Mouse (Mus musculus): ENCODE results near the gene Cers6.

Cers6 gene

GRCm38 (mm10) chr2:68884573-68884972 is 23.3 kb downstream of the Cers6 start:
- DNase-seq, result peak; percentile 45

GRCm38 (mm10) chr2:68885206-68885605 is 24.0 kb downstream of the Cers6 start:
- no peak for DNase-seq

- DNase-seq, result no peak
Measured at GRCm38 (mm10) chr2:68885766-68886496, 24.7 kb downstream of the Cers6 start.

GRCm38 (mm10) chr2:68886661-68887060 is 25.4 kb downstream of the Cers6 start:
- no peak for DNase-seq

GRCm38 (mm10) chr2:68888094-68888705 is 27.0 kb downstream of the Cers6 start:
- DNase-seq, result no peak

GRCm38 (mm10) chr2:68889661-68890170 is 28.5 kb downstream of the Cers6 start:
- DNase-seq, result no peak

GRCm38 (mm10) chr2:68892476-68892875 is 31.2 kb downstream of the Cers6 start:
- no peak for DNase-seq

GRCm38 (mm10) chr2:68895044-68895764 is 34.0 kb downstream of the Cers6 start:
- DNase-seq, result no peak

- peak; percentile 44 for DNase-seq
Measured at GRCm38 (mm10) chr2:68896196-68896595, 35.0 kb downstream of the Cers6 start.

GRCm38 (mm10) chr2:68899770-68900521 is 38.7 kb downstream of the Cers6 start:
- DNase-seq, result no peak

- no peak for DNase-seq
Measured at GRCm38 (mm10) chr2:68900640-68901378, 39.6 kb downstream of the Cers6 start.

- no peak for DNase-seq
Measured at GRCm38 (mm10) chr2:68901708-68902107, 40.5 kb downstream of the Cers6 start.

GRCm38 (mm10) chr2:68902546-68902945 is 41.3 kb downstream of the Cers6 start:
- DNase-seq, result no peak

GRCm38 (mm10) chr2:68906921-68907320 is 45.7 kb downstream of the Cers6 start:
- DNase-seq, result no peak

- DNase-seq, result peak; percentile 33
Measured at GRCm38 (mm10) chr2:68907721-68908463, 46.7 kb downstream of the Cers6 start.

GRCm38 (mm10) chr2:68910727-68911126 is 49.5 kb downstream of the Cers6 start:
- DNase-seq, result no peak

GRCm38 (mm10) chr2:68911587-68912483 is 50.6 kb downstream of the Cers6 start:
- DNase-seq, result no peak

- no peak for DNase-seq
Measured at GRCm38 (mm10) chr2:68915742-68916141, 54.5 kb downstream of the Cers6 start.

GRCm38 (mm10) chr2:68916299-68916698 is 55.1 kb downstream of the Cers6 start:
- DNase-seq, result no peak

- DNase-seq, result no peak
Measured at GRCm38 (mm10) chr2:68917010-68917409, 55.8 kb downstream of the Cers6 start.
